Mouse (Mus musculus) cerebellum, adult 18-20 months (tissue): ENCODE measurements at regions not wholly inside any gene's neighbourhood (a gene's known extent, or its start where the extent isn't known, plus 50 kb on each side); places are given as distances from the start of the nearest gene placed in this dataset.

ENCODE experiments used
- DNase-seq, 2 experiments: peaks; one replicate each; pipeline ENCODE4 v3.0.0; 2021

- no peak for DNase-seq
Measured at GRCm38 (mm10) chr8:92522519-92522918, 151.6 kb upstream of the Irx6 start.

GRCm38 (mm10) chr8:92529756-92530155 is 144.3 kb upstream of the Irx6 start:
- no peak for DNase-seq

- no peak for DNase-seq
Measured at GRCm38 (mm10) chr8:92540636-92541035, 133.5 kb upstream of the Irx6 start.

GRCm38 (mm10) chr8:92545347-92546059 is 128.6 kb upstream of the Irx6 start:
- no peak for DNase-seq

- DNase-seq: no peak
Measured at GRCm38 (mm10) chr8:92555140-92555539, 118.9 kb upstream of the Irx6 start.

- DNase-seq: peak; percentile 3 to 7
Measured at GRCm38 (mm10) chr8:92555631-92556030, 118.5 kb upstream of the Irx6 start.

GRCm38 (mm10) chr8:92562471-92562870 is 111.6 kb upstream of the Irx6 start:
- DNase-seq: no peak

GRCm38 (mm10) chr8:92562962-92563361 is 111.1 kb upstream of the Irx6 start:
- no peak for DNase-seq

- DNase-seq: no peak
Measured at GRCm38 (mm10) chr8:92569650-92570049, 104.4 kb upstream of the Irx6 start.

- no peak for DNase-seq
Measured at GRCm38 (mm10) chr8:92579446-92579845, 94.6 kb upstream of the Irx6 start.

- no peak for DNase-seq
Measured at GRCm38 (mm10) chr8:92581051-92581450, 93.0 kb upstream of the Irx6 start.

GRCm38 (mm10) chr8:92600766-92601165 is 73.3 kb upstream of the Irx6 start:
- DNase-seq: no peak

GRCm38 (mm10) chr8:92602973-92603372 is 71.1 kb upstream of the Irx6 start:
- no peak for DNase-seq

- DNase-seq: no peak
Measured at GRCm38 (mm10) chr8:92605631-92606030, 68.5 kb upstream of the Irx6 start.

GRCm38 (mm10) chr8:92607604-92608003 is 66.5 kb upstream of the Irx6 start:
- no peak for DNase-seq

- no peak for DNase-seq
Measured at GRCm38 (mm10) chr8:92609908-92610307, 64.2 kb upstream of the Irx6 start.

- no peak for DNase-seq
Measured at GRCm38 (mm10) chr8:92610487-92611059, 63.5 kb upstream of the Irx6 start.

- no peak for DNase-seq
Measured at GRCm38 (mm10) chr8:92613486-92613885, 60.6 kb upstream of the Irx6 start.

GRCm38 (mm10) chr8:92616341-92617115 is 57.6 kb upstream of the Irx6 start:
- no peak for DNase-seq

- DNase-seq: no peak
Measured at GRCm38 (mm10) chr8:92618281-92618680, 55.8 kb upstream of the Irx6 start.
